Mouse (Mus musculus) liver, embryonic 16.5 days (tissue): ENCODE data around the gene Cecr2. TPM values are rescaled to one million over a fixed set of nuclear protein-coding genes. Genes with fewer than 3 reads are reported as not detected.

ENCODE experiments used
- ATAC-seq: fragments of 200-750 bp; cut with Nextera tagmentation; 2 replicates; pipeline ENCODE4 v1.8.0; 2017; ENCODE audit warnings: low read depth, mild to moderate bottlenecking, moderate number of reproducible peaks, moderate library complexity
- H3K27ac ChIP-seq: fragments of 300-500 bp; sonication (generic); 2 replicates; pipeline ENCODE4 v1.5.1; 2014; ENCODE audit warnings: mild to moderate bottlenecking, low read length
- H3K27me3 ChIP-seq: fragments of 300-500 bp; sonication (generic); 2 replicates; pipeline ENCODE4 v1.6.1; 2014; ENCODE audit warnings: low read depth, low read length, mixed read lengths; ENCODE audit not compliant: control insufficient read depth, insufficient read depth
- H3K36me3 ChIP-seq: fragments of 300-500 bp; sonication (generic); 2 replicates; pipeline ENCODE4 v1.6.1; 2014; ENCODE audit warnings: mild to moderate bottlenecking; ENCODE audit not compliant: control insufficient read depth, insufficient read depth
- H3K4me1 ChIP-seq: fragments of 300-500 bp; sonication (generic); 2 replicates; pipeline ENCODE4 v1.6.1; 2014; ENCODE audit warnings: low read depth, low read length, mixed read lengths; ENCODE audit not compliant: control insufficient read depth
- H3K4me2 ChIP-seq: fragments of 300-500 bp; sonication (generic); 2 replicates; pipeline ENCODE4 v1.6.1; 2014; ENCODE audit warnings: low read depth, low read length, mixed read lengths
- H3K4me3 ChIP-seq: fragments of 300-500 bp; sonication (generic); 2 replicates; pipeline ENCODE4 v1.5.1; 2014; ENCODE audit warnings: low read depth, mild to moderate bottlenecking, low read length
- H3K9ac ChIP-seq: fragments of 300-500 bp; sonication (generic); 2 replicates; pipeline ENCODE4 v1.6.1; 2014; ENCODE audit warnings: low read depth, low read length
- H3K9me3 ChIP-seq: fragments of 300-500 bp; sonication (generic); replicated peaks from 2 replicates; pipeline ENCODE4 v1.6.1; 2016; ENCODE audit warnings: low read length; ENCODE audit not compliant: control insufficient read depth
- WGBS: fragments of 180-500 bp; shearing (Covaris S2); extraction: QIAGEN DNeasy Blood & Tissue Kit; methylation state at CpG from one replicate; pipeline ENCODE4 v1.1.7; 2014; ENCODE audit not compliant: insufficient replicate concordance; 5-methylcytosine and 5-hydroxymethylcytosine counted together
- polyA plus RNA-seq: library from polyadenylated mRNA; unstranded; fragments of >200 nt; fragmentation: Nextera tagmentation; extraction: Ambion mirVana; gene quantifications from 2 replicates; pipeline ENCODE4 v1.2.1, GENCODE M21; 2015

Gene Cecr2
- 4.9 and 6.0 TPM in 2 replicates for polyA plus RNA-seq

DNA sequence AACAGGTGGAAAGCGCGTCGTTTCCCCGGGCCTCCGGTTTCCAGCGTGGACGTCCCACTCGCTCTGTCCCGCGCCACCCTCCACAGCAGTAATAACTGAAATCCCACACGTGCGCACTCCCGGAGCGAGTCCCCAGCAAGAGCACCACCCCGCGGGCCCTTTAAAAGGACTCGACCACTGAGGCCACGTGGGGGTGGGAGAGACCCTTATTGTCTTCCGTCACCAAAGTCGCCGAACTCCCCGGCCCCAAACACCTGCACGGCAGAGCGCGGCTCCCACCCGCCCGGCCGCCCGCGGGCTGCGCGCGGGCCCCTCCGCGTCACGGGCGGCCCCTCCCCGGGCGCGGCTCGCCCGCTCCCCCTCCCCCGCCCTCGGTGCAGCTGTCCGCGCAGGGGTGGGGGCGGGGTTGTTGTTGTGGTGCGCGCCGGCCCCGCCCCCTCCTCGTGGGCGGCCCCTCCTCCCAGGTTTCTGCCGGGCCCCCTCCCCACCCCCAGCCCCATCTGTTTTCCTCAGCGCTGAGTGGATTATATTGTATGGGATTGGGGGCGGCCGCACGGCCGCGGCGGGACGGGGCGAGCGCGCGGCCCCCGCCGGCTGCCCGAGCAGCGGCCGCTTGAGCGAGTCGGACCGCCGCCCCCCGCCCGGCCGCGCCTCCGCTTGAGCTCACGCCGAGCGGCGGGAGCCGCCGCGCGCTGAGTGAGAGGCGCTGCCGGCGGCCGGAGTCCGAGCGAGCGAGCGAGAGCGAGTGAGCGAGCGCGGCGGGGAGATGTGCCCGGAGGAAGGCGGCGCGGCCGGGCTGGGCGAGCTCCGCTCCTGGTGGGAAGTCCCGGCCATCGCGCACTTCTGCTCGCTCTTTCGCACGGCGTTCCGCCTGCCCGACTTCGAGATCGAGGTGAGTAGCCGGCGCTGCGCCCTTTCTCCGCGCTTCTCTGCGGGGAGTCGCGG is at the start of gene Cecr2:
Gene Cecr2, plus strand, starts transcription at position 554 of the 945 bp plus-strand sequence.
- Histone ChIP-seq H3K9me3 (no peaks in the 10 kb centered on the region), H3K27ac (peak within 1 kb of the TSS; percentile 96), H3K4me2 (peak within 1 kb of the TSS; percentile 88), H3K9ac (peak within 1 kb of the TSS; percentile 99), H3K4me1 (peaks cover 20% of the 10 kb centered on the region), H3K27me3 (no peaks in the 10 kb centered on the region), H3K4me3 (peak within 1 kb of the TSS; percentile 91), H3K36me3 (no peaks in the 10 kb centered on the region)
- peak; percentile 79 for ATAC-seq
- WGBS, result under 1% methylated on average over 125 of the region's 127 CpGs

DNA sequence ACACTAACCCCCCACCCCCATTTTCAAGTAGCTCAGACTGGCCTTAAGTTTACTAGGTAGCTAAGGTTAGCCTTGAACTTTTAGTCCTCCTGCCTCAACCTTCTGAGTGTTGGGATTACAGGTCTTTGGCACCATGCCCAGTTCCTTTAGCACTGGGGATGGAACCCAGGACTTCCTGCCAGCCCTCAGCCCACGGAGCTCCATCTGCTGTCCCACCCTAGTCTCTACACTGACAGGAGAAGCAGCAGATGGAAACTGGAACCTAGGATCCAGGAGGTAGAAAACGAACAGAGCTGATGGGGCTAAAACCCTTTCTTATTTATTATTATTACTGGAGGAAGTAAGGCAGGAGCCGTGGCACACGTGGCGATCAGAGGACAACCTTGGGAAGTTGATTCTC is 48.6 kb upstream of the Cecr2 start:
- ATAC-seq, result no peak
- WGBS, result 72% methylated on average over 5 of the region's 5 CpGs
- Histone ChIP-seq H3K4me2 (no peak overlapping the region), H3K27ac (peak overlapping the region; percentile 94), H3K36me3 (no peaks in the 10 kb centered on the region), H3K4me3 (no peak overlapping the region), H3K9ac (peak overlapping the region; percentile 19; the same call in 1 of the 2 replicates), H3K27me3 (no peaks in the 10 kb centered on the region), H3K9me3 (no peaks in the 10 kb centered on the region), H3K4me1 (peaks cover 54% of the 10 kb centered on the region)

DNA sequence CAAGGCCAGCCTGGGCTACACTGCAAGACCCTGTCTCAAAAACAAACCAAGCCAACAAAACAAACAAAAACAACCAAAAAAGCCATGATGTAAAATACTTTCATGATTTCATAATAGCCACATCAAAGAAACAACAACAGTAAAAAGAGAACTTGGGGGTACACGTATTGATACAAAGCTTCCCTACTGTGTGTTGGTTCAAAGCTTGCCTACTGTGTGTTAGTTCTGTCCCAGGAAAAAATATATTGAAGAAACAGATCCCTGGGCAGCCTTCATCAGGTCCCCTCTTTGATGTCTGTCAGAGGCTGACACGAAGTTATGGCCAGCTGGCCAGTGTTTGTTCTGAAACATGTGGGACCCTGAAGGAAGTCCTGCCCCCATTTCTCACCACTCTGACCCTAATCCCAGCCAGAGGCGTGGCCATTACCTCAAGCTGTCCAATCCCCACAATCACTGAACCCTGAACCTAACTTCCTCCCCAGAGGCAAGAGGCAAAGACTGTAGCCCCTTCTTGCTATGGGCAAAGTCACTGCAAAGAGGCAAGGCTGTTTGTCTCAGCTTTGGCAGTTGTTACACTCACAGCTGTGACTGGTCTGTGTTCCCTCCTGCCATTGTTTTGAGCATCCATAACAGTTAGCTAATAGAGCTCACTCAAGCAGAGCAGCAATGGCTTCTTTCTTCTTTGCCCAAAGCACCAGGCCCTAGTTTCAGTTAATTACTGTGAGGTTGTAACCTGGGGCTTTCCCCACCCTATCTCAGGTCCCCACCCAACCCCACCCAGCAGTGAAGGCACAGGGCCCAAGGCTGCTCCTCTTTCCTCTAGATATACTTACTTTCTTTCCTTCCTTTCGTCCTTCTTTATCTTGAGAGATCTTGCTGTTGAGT is 47.4 kb upstream of the Cecr2 start:
- 52% methylated on average over 4 of the region's 4 CpGs for WGBS
- ATAC-seq, result peak; percentile 95
- H3K27me3 ChIP-seq, result no peaks in the 10 kb centered on the region
- peak overlapping the region; percentile 94 for H3K27ac ChIP-seq
- peak overlapping the region; percentile 30 for H3K4me3 ChIP-seq
- no peaks in the 10 kb centered on the region for H3K36me3 ChIP-seq
- no peaks in the 10 kb centered on the region for H3K9me3 ChIP-seq
- peak overlapping the region; percentile 65 for H3K4me2 ChIP-seq
- H3K9ac ChIP-seq, result peak overlapping the region; percentile 63
- H3K4me1 ChIP-seq, result peaks cover 54% of the 10 kb centered on the region

DNA sequence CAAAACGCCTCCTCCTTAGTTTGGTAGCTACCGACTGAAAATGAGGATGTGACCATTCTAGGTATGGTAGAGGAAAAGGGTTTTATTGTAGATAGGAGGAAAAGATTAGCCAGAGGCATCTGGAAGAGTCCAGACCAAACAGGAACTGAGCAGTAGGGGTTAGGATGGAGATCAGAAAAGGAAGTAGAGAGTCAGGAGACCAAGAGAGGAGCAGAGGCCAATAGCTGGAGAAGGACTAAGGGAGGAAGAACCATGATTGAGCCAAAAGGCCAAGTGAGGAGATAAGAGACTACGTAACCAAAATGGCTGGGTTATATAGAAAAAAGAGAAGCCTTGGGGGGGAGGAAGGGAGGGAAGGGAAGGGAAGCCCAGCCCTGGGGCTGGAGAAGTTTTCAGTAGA is 46.0 kb upstream of the Cecr2 start:
- no peaks in the 10 kb centered on the region for H3K36me3 ChIP-seq
- ATAC-seq, result no peak
- H3K9me3 ChIP-seq, result no peaks in the 10 kb centered on the region
- peaks cover 53% of the 10 kb centered on the region for H3K4me1 ChIP-seq
- H3K9ac ChIP-seq, result no peak overlapping the region
- no peak overlapping the region; the same call in 1 of the 2 replicates for H3K27ac ChIP-seq
- no peak overlapping the region for H3K4me3 ChIP-seq
- WGBS, result 57% methylated on average over 3 of the region's 3 CpGs
- no peaks in the 10 kb centered on the region for H3K27me3 ChIP-seq
- no peak overlapping the region for H3K4me2 ChIP-seq

DNA sequence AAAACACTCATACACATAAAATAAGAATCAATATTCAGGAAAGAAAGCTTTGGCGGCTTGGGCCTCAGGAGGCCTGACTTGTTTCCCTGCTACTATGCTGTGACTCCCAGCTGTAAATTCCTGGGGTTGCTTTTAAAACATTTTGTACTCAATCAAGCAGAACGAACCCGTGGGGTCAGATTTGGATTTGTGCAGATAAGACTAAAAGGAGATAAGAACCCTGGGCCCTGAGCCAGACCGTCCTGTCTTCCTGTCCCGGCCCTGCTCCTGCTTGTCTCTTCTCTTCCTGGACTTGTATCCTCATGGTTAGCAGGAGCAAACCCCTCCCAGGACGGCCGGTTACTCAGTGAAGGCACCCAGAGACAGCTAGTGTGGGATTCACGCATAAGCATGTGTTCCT is 41.1 kb upstream of the Cecr2 start:
- no peaks in the 10 kb centered on the region for H3K36me3 ChIP-seq
- no peak overlapping the region for H3K4me2 ChIP-seq
- 36% methylated on average over 8 of the region's 8 CpGs for WGBS
- no peaks in the 10 kb centered on the region for H3K9me3 ChIP-seq
- H3K27ac ChIP-seq, result no peak overlapping the region
- H3K27me3 ChIP-seq, result no peaks in the 10 kb centered on the region
- H3K9ac ChIP-seq, result no peak overlapping the region
- H3K4me3 ChIP-seq, result no peak overlapping the region
- peaks cover 8% of the 10 kb centered on the region for H3K4me1 ChIP-seq
- no peak for ATAC-seq

DNA sequence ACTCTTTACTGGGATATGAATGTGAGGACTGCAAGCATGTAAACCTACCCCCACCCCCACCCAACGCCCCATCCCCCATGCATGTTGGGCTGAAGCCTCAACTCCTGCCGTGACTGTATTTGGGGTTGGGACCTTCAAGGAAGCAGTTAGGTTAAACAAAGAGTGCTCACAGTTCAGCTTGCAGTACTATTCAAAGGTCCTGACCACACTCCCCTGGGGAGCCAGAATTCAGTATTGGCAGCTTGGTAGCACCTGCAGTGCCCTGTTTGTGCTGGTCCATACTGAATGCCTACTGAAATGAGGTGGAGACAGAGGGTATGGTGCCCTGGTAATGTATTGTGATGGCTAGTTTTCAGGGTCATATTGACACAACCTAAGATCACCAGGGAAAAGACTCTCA is 39.1 kb upstream of the Cecr2 start:
- Histone ChIP-seq H3K4me2 (no peak overlapping the region), H3K9ac (no peak overlapping the region), H3K27me3 (no peaks in the 10 kb centered on the region), H3K9me3 (no peaks in the 10 kb centered on the region), H3K4me3 (no peak overlapping the region), H3K36me3 (no peaks in the 10 kb centered on the region), H3K27ac (no peak overlapping the region; the same call in 1 of the 2 replicates), H3K4me1 (peaks cover 2% of the 10 kb centered on the region; the same call in 1 of the 2 replicates)
- 41% methylated on average over 2 of the region's 2 CpGs for WGBS
- no peak for ATAC-seq

DNA sequence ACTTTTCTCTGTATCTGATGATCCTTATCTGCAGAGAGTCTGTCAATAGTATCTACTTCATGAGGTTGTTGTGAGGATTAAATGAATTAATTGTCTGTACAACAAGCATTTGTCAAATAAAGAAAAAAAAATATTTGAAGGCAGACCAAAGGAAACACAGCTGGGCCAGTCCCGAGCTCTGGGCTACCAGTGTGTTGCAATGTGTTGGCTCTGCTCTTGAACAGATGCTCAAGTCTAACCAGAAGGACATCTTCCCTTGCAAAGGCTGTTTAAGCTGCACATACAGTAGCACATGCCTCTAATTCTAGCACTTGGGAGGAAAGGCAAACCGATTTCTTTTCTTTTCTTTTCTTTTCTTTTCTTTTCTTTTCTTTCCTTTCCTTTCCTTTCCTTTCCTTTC is 37.2 kb upstream of the Cecr2 start:
- Histone ChIP-seq H3K36me3 (no peaks in the 10 kb centered on the region), H3K4me3 (no peak overlapping the region), H3K4me1 (peaks cover 2% of the 10 kb centered on the region; the same call in 1 of the 2 replicates), H3K4me2 (no peak overlapping the region), H3K9me3 (no peaks in the 10 kb centered on the region), H3K27me3 (no peaks in the 10 kb centered on the region), H3K9ac (no peak overlapping the region), H3K27ac (no peak overlapping the region)
- no peak for ATAC-seq
- WGBS, result 43% methylated on average over 2 of the region's 2 CpGs

DNA sequence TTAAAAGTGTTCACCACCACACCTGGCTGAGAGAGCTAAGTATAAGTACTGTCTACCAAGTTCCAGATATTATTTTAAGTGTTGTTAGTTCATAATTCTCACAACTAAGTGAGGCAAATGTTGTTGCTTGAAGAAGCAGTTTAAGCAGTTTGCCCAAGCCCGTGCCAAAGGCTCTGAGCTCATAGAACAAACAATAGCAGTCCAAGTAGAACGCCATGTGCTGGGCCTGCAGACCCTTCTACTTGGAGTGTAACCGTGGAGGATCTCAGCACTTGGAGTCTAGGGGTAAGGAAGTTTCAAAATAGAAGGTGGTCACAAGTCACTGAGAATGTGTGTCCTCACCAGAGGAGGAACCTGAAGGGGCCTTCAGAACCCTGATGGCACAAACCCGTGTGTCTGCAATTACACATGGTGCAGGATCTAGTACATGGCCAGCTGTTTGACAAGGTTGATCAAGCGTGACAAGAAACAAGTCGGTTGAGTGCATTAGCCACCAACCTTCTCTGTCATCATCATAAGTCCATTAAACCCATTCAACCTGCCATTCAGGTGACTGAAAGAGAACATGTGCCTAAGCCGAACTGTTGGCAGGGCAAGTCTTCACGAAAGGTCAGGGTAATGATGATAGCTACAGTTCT is 30.7 kb upstream of the Cecr2 start:
- Histone ChIP-seq H3K27ac (no peak overlapping the region), H3K36me3 (no peaks in the 10 kb centered on the region), H3K9ac (no peak overlapping the region), H3K27me3 (no peaks in the 10 kb centered on the region), H3K9me3 (no peaks in the 10 kb centered on the region), H3K4me3 (no peak overlapping the region), H3K4me2 (no peak overlapping the region), H3K4me1 (no peaks in the 10 kb centered on the region)
- ATAC-seq, result no peak
- WGBS, result 69% methylated on average over 8 of the region's 8 CpGs
